Mouse (Mus musculus): ENCODE results near the gene Nanos3. TPM values are rescaled to one million over a fixed set of nuclear protein-coding genes. Genes with fewer than 3 reads are reported as not detected.

Gene Nanos3
- polyA plus RNA-seq, 1 experiment = 2.1 TPM

GRCm38 (mm10) chr8:84132225-84132624 lies 52.8 kb downstream of the Nanos3 start:
- DNase-seq (ENCODE audit: extremely low spot score in 1 of 2, low spot score in 1 of 2) = no peak

GRCm38 (mm10) chr8:84130806-84131205 lies 54.2 kb downstream of the Nanos3 start:
- peak in 1 of 2 experiments; percentile 15 for DNase-seq (ENCODE audit: extremely low spot score in 1 of 2, low spot score in 1 of 2)

- DNase-seq (ENCODE audit: extremely low spot score in 1 of 2, low spot score in 1 of 2) = no peak
These were observed 56.7 kb downstream of the Nanos3 start for GRCm38 (mm10) chr8:84128277-84128676.

DNA sequence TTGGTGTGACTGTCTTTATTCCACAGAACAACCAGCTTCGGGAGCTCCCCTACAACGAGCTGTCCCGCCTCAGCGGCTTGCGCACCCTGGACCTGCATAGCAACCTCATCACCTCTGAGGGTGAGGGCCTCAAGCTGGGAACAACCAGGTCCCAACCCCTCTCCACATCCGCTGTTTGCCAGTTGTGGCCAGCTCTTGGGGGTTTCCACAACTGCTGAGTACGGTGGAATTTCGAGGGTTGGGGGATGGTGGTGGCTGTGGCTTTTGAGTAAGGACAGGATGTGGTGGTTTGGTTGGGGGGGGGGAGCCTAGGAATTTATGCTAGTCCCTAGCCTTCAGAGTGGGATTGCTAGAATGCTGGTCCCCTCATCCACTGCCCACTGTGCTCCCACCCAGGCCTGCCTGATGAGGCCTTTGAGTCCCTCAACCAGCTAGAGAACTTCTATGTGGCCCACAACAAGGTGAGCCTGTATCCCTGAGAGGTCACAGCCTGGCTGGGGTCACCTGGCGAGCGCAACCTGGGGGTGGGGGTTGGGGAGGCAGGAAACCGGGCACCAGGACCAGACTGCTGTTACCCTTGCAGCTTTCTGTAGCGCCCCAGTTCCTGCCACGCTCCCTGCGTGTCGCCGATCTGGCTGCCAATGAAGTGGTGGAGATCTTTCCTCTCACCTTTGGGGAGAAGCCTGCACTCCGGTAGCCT lies 57.7 kb downstream of the Nanos3 start:
- DNase-seq (ENCODE audit: extremely low spot score in 1 of 2, low spot score in 1 of 2) = no peak

DNA sequence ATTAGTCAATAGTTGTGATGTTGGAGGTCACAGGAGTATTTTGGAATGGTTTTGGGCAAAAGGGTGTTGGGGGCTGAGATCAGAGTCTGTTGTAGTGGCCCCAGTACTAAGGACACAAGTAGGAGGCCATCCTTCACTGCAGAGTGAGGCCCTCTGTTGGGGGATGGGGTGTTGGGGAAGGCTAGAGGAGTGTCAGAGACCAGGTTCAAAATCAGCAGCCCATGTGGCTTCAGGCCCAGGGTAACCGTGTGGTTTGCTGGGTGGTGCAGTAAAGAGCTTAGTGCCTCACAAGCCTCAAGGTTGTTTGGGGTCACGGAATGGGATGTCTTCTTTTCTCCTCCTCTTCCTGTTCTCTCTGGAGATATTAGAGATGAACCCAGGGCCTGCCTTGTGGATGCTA lies 58.3 kb downstream of the Nanos3 start:
- no peak for DNase-seq (ENCODE audit: extremely low spot score in 1 of 2, low spot score in 1 of 2)

GRCm38 (mm10) chr8:84125656-84126055 lies 59.4 kb downstream of the Nanos3 start, which contains the start of gene Podnl1:
Gene Podnl1, plus strand, starts transcription at chr8:84125989.
- DNase-seq (ENCODE audit: extremely low spot score in 1 of 2, low spot score in 1 of 2) = no peak

Other genes starting within 250 kb of the Nanos3 start
- 0.63 and 0.68 TPM in 2 replicates for gene Gm10644, start 230.0 kb downstream of the Nanos3 start, polyA plus RNA-seq (2012; rRNA removed)
- 1.2 and 1.6 TPM in 2 replicates for gene Asf1b, start 229.7 kb downstream of the Nanos3 start, polyA plus RNA-seq (2012; rRNA removed)
- 161 and 176 TPM in 2 replicates for gene Prkaca, start 212.2 kb downstream of the Nanos3 start, polyA plus RNA-seq (2012; rRNA removed)
- 47.4 and 48.4 TPM in 2 replicates for gene Samd1, start 187.5 kb downstream of the Nanos3 start, polyA plus RNA-seq (2012; rRNA removed)
- gene 1700067K01Rik, start 183.7 kb downstream of the Nanos3 start, polyA plus RNA-seq (2012; rRNA removed) = not detected in 2 replicates
- 1.4 and 2.4 TPM in 2 replicates for gene 2210011C24Rik, start 173.0 kb downstream of the Nanos3 start, polyA plus RNA-seq (2012; rRNA removed)
- gene Palm3, start 163.7 kb downstream of the Nanos3 start, polyA plus RNA-seq (2012; rRNA removed) = 1.9 and 2.2 TPM in 2 replicates
- 0.40 and 0.42 TPM in 2 replicates for gene Il27ra, start 142.6 kb downstream of the Nanos3 start, polyA plus RNA-seq (2012; rRNA removed)
- gene Rln3, start 140.2 kb downstream of the Nanos3 start, polyA plus RNA-seq (2012; rRNA removed) = not detected in 2 replicates
- 3.7 and 5.3 TPM in 2 replicates for gene Gm10643, start 120.1 kb downstream of the Nanos3 start, polyA plus RNA-seq (2012; rRNA removed)
- 36.6 and 37.9 TPM in 2 replicates for gene Rfx1, start 118.4 kb downstream of the Nanos3 start, polyA plus RNA-seq (2012; rRNA removed)
- gene Dcaf15, start 80.4 kb downstream of the Nanos3 start, polyA plus RNA-seq (2012; rRNA removed) = 32.9 and 40.8 TPM in 2 replicates
- 0.04 and 0.08 TPM in 2 replicates for gene Podnl1, start 59.2 kb downstream of the Nanos3 start, polyA plus RNA-seq (2012; rRNA removed)
- gene Cc2d1a, start 37.3 kb downstream of the Nanos3 start, polyA plus RNA-seq (2012; rRNA removed) = 38.4 and 40.2 TPM in 2 replicates
- gene 4930432K21Rik, start 37.2 kb downstream of the Nanos3 start, polyA plus RNA-seq (2012; rRNA removed) = 2.6 and 2.9 TPM in 2 replicates
- gene Zswim4, start 51.8 kb upstream of the Nanos3 start, polyA plus RNA-seq (2012; rRNA removed) = 13.7 TPM in 2 replicates
- gene D8Ertd738e, start 64.5 kb upstream of the Nanos3 start, polyA plus RNA-seq (2012; rRNA removed) = 216 and 261 TPM in 2 replicates
- 26.0 and 30.5 TPM in 2 replicates for gene Mri1, start 72.1 kb upstream of the Nanos3 start, polyA plus RNA-seq (2012; rRNA removed)
- 34.8 and 35.6 TPM in 2 replicates for gene Ccdc130, start 85.2 kb upstream of the Nanos3 start, polyA plus RNA-seq (2012; rRNA removed)
- gene Cacna1a, start 203.2 kb upstream of the Nanos3 start, polyA plus RNA-seq (2012; rRNA removed) = 130 and 131 TPM in 2 replicates

Measured in frontal cortex, adult 2 months (tissue).